ENCODE assay signal across 11 mouse cellular contexts in the genomic region with DNA sequence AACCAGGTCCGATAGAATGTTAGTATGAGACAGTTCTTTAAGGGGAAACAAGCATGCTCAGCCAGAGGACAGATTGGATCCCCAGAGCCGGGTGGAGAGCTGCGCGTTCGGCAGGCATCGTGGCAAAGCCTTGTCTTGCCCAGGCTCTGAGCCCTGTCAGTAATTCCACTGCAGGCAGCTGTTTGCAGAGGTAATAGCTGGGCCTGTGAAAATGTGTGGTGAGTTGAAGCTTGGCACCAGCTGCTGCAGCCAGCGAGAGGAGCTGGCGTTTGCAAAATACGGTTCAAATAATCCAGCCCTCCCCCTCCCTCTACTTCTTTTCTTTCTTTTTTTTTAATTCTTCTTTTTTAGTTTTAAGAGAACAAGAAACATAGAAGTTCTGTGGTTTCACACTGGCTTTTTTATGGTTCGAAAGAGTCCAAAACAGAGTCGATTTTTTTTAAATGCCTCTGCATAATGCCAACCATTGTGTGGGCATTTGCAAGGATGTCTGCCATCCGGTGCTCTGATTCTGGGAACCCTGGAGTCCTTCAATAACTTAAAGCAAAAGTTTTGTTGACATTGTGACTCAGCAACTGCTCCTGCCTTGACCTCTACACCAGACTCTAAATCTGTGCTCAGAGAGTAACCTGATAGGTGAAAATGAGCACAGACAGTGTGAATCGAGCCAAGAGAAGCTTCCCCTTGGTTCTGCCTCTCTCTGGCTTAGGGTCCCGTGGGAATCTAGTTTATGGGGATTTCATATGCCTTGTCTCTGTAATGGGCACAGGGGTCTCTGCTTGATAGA.
DNase-seq lines count a peak whose midpoint lies in the region; ATAC-seq lines count a peak whose summit lies in the region.
"Had no signal": no experiment of that assay in that cellular context is flagged by ENCODE, and none has a peak within 500 bp of the region (broad histone marks: within the 10 kb centered on the region; RNA-seq: fewer than 3 reads in every experiment).

No protein-coding gene starts in this region.

- 59% methylated on average over 14 of the region's 14 CpGs for WGBS in neural tube, embryonic 13.5 days
- WGBS in heart, embryonic 10.5 days, result 73% methylated on average over 14 of the region's 14 CpGs

- H3K36me3 ChIP-seq in neural tube, embryonic 13.5 days, result no peaks in the 10 kb centered on the region
- no peaks in the 10 kb centered on the region for H3K36me3 ChIP-seq in heart, embryonic 10.5 days
- H3K36me3 ChIP-seq: G1E; heart, embryonic 12.5 days had no signal

- peak overlapping the region; percentile 29; the same call in 1 of the 2 replicates for H3K27ac ChIP-seq in neural tube, embryonic 13.5 days (replicated peaks)
- no peak overlapping the region for H3K27ac ChIP-seq in heart, embryonic 10.5 days

- H3K27me3 ChIP-seq in neural tube, embryonic 13.5 days, result 0 out of 2 replicates have a peak, but pooled peaks cover 4% of the 10 kb centered on the region
- H3K27me3 ChIP-seq in heart, embryonic 10.5 days (ENCODE audit: insufficient read depth, poor library complexity, severe bottlenecking), result peaks cover 19% of the 10 kb centered on the region

- H3K4me3 ChIP-seq in neural tube, embryonic 13.5 days, result no peak overlapping the region
- H3K4me3 ChIP-seq in heart, embryonic 10.5 days, result no peak overlapping the region
- H3K4me3 ChIP-seq: heart, embryonic 12.5 days had no signal

- H3K4me1 ChIP-seq in neural tube, embryonic 13.5 days (replicated peaks), result peaks cover 12% of the 10 kb centered on the region
- peaks cover 7% of the 10 kb centered on the region for H3K4me1 ChIP-seq in heart, embryonic 10.5 days

- ATAC-seq in frontal cortex, adult (ENCODE audit: low TSS enrichment), result peak; percentile 85
- no peak; the same call in 1 of the 2 replicates for ATAC-seq in neural tube, embryonic 13.5 days (ENCODE audit: low read depth)

- DNase-seq in frontal cortex, postnatal 14 days (ENCODE audit: low spot score in 2 of 2), result no peak
- DNase-seq in neural tube, embryonic 10.5 days (ENCODE audit: extremely low spot score, low spot score), result no peak
- peak; percentile 31 for DNase-seq in gastrocnemius, postnatal 14 days
- peak; percentile 40 for DNase-seq in thymus, postnatal 14 days
- DNase-seq in heart, embryonic 10.5 days (ENCODE audit: low spot score), result no peak
- no peak for DNase-seq in cerebellum, postnatal 14 days
- DNase-seq: cerebellum, adult 2 months had no signal

- no peaks in the 10 kb centered on the region; the same call in 1 of the 2 replicates for H3K9me3 ChIP-seq in neural tube, embryonic 13.5 days
- no peaks in the 10 kb centered on the region for H3K9me3 ChIP-seq in heart, embryonic 10.5 days
- H3K9me3 ChIP-seq: heart, embryonic 12.5 days had no signal

- intact Hi-C loops in gastrocnemius, postnatal 14 days (cut with DNase I; ENCODE audit: low total_unique reads), result no loop called here

- H3K4me2 ChIP-seq in neural tube, embryonic 13.5 days, result no peak overlapping the region
- H3K4me2 ChIP-seq: heart, embryonic 12.5 days had no signal

- no peak overlapping the region for H3K9ac ChIP-seq in neural tube, embryonic 13.5 days
- H3K9ac ChIP-seq: heart, embryonic 12.5 days had no signal

Comparison
In these comparisons a context has a peak if more than half of its experiments do, and no peak if none do; other contexts are left out.
1. DNase-seq: peak in gastrocnemius, postnatal 14 days (single experiment) and thymus, postnatal 14 days (single experiment); none in frontal cortex, postnatal 14 days (0 of 2), neural tube, embryonic 10.5 days (single experiment), heart, embryonic 10.5 days (single experiment) and cerebellum, postnatal 14 days (0 of 2).